Mouse (Mus musculus): ENCODE results near the gene Prkcq.
"Not testable (repeated sequence)": the region's sequence is repeated elsewhere in the genome, so short reads cannot be mapped to it uniquely, and the experiment has no call there.

Prkcq gene

GRCm38 (mm10) chr2:11290931-11291330 lies 119.0 kb downstream of the Prkcq start:
- DNase-seq (ENCODE audit: low spot score in 2 of 2): no peak

DNA sequence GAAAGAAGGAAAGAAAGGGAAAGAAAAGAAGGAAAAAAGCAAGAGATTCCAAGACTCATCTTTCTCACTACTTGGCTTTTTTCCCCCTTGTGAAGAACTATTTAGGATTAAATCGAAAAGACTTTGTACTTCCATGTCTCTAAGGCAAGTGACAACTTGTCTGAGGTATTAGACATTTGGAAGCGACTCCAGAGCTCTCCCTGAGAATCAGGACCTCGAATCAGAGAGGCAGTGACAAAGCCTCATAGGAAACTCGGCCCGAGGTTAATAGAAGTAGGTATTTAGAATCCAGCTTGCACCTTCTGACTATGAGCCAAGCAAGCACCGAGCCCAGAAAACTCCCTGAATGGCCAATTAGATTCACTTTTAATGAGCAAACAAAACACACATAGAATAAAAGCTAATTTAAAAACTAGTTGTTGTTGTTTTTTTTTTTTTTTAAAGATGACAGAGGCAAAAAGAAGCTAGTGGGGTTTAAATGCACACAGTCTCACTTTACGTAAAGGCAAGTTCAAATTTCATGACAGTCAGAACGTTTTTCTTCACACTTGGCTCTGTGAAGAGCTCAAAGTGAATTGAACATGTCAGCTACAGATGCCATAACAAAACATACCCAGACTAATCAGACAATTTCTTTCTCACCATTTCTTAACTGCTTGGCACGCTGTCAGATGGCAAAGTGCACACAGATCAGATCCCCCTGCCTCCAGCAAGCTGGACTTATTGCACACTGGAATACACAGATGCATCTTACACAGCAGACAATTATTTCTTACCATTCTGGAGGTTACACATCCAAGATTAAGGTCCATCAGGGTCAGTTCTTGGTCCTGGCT lies 119.9 kb downstream of the Prkcq start:
- DNase-seq (ENCODE audit: low spot score in 2 of 2): no peak

DNA sequence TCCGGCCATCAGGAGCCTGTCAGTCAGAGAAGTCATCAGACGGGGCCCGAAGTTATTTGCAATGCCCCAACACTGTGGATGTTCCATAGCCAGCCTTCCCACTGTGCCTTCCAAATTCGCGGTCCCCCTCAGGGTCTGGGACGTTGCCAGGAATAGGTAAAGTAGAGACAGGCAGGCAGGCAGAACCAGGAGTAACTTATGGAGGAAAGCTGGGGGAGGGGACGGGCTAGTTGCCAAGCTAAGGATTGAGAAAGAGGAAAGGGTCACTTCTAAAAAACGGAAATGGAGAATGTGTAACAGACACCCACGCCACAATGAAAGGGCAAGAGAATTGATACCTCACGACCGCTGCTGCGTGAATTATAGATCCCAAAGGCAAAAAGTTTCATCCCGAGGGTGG lies 121.2 kb downstream of the Prkcq start:
- DNase-seq (ENCODE audit: low spot score in 2 of 2): no peak

DNA sequence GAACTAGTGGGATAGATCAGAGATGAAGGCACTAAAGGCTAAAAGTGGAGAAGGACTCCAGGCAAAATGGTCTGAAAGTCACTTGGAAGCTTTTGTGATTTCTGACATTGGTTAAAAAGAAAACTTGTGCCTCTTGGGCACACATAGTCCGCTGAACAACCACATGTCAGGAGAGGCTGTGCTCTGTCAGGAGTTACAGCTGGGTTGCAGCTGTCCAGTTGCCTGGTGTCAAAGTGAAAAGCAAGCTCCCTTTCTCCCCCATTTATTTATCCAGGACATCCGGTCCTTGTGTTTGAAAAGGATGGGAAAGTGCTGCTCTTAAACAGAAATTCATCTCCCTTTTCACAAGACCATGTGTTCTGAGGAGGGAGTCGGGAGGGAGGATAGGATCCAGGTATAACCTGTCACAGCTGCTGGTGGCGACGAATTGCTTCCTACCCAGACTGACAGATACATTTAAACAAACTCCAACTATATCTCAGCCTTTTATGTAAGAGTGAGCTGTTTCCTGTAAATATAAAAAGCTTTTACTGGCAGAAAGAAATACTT lies 122.8 kb downstream of the Prkcq start:
- no peak for DNase-seq (ENCODE audit: low spot score in 2 of 2)

DNA sequence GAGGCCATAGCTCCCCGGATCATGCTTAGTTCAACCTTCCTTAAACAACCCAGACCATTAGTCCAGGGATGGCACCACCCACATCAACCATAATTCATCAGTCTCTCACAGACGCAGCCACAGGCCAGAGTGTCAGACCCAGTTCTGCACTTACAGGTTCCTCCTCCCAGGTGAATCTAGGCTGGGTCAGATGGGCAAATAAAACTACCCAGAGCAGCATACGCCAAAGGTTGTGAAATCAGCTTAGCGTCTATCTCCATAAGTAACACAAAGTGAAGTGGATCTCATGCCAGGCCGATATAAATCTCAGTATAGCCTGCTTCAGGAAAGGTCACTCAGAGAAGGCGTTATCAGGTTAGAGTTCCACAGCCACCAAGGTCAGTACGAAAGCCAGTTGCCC lies 126.9 kb downstream of the Prkcq start:
- no peak for DNase-seq (ENCODE audit: low spot score in 2 of 2)

GRCm38 (mm10) chr2:11299366-11299765 lies 127.5 kb downstream of the Prkcq start:
- DNase-seq (ENCODE audit: low spot score in 2 of 2): no peak

GRCm38 (mm10) chr2:11300362-11300761 lies 128.5 kb downstream of the Prkcq start:
- DNase-seq (ENCODE audit: low spot score in 2 of 2): no peak

DNA sequence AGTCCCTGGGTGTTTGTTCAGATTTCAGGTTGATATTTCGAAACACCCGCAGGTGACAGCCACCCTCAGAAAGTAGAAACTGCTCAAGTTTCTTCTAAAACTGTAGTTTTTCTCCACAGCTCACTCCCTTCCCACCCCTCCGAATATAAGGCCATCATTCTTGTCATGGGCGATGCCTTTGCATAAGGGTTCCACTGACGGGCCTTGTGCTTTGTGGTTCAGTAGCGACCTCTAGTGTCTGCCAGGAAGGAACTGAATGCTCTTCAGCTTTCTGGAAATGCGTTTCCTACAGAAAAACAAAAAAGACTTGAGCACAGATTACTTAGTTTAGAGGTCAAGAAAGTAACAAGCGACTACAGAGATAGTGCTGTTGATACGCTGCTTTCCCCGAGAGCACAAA lies 148.3 kb downstream of the Prkcq start:
- no peak for DNase-seq (ENCODE audit: low spot score in 2 of 2)

DNA sequence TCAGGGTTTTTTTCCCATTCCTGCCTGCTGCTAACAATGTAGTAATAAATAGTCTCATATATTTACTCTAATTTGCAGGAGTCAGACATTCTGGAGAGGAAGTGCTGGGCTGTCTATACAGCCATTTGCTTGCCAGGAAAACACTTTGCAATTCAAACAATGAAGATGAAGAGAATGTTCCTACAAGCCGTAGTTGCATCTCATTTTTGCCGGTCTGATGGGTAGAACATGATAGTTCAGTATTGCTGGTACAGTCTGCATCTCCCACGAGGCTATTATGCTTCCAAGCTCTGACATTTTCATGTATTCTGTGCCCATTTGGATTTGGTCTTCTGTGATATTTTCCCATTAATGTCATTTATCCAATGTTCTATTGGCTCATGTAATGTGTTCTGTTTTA lies 150.5 kb downstream of the Prkcq start:
- DNase-seq (ENCODE audit: low spot score in 2 of 2): no peak

- DNase-seq (ENCODE audit: low spot score in 2 of 2): no peak
Measured at GRCm38 (mm10) chr2:11327280-11327679, 155.4 kb downstream of the Prkcq start.

DNA sequence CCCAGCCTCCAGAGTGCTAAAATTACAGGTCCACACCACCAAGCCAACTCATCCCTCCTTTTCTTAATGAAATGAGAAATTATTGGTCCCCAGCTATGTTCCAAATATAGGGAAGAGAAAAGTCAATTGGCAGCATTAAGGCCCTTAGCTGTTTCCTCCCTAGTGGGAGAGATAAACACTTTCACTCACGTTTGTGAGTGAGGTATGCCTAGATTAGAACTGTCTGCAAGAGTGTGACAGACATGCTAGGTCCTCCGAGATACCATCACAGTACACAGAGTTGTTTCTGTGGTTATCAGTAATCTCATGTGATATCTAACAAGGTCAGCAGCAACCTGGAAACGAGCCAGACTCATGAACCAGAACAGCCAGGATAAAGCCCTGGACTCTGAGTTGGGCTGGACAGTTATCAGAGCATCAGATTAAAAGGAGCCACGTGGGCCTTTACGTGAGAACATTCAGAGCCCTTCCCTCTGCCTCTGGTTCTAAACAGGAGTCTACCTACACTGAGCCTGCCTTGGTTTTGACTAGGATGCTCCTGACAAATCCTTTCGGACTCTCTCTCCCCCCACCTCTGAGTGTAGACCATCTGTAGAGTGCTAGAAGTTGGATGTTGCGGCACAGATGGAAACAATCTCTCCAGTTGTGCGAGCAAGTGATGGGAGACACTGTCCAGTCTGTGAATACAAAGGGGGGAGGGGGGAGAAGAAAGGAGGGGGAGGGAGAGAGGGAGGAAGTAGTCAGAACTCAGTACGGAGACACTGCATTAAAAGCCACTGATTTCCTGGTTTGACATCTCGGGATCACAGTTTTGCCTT lies 157.7 kb downstream of the Prkcq start:
- no peak for DNase-seq (ENCODE audit: low spot score in 2 of 2)

DNA sequence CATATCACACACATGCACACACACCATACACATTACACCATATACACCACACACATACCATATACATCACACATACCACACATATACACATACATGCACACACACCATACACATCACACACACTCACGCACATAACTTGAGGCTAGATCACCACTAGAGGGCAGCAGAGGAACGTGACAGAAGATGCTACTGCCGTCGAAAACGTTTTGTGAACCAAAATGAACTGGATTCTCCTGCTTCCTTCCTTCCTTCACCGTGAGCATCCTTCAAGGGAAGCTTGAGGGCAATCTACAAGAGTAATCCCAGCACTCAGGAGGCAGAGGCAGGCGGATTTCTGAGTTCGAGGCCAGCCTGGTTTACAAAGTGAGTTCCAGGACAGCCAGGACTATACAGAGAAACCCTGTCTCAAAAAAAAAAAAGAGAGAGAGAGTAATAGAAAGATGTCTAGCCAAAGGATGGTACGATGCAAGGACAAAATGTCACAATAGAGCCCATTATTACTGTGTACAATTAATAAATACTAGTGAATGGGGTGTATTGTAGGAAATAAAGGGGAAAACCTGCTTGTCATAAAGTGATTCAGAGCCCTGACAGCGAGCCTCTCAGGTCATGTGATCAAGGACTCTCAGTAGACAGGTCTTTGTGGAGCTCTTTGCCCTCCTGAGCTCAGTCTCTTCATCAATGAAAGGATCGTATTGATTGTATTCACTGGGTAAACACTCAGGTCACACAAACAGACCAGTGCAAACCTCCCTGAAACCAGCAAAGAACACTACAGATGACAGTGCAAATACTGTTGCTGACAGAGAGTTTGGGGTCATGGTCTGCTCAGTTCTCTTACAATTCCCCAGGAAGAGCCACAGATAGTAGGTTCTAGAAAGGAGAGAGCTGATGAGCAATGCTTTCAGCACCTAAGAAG lies 159.9 kb downstream of the Prkcq start:
- DNase-seq (ENCODE audit: low spot score in 2 of 2): peak; percentile 27 to 33

- no peak for DNase-seq (ENCODE audit: low spot score in 2 of 2)
Measured at GRCm38 (mm10) chr2:11332469-11332868, 160.6 kb downstream of the Prkcq start.

GRCm38 (mm10) chr2:11333301-11334017 lies 161.6 kb downstream of the Prkcq start:
- DNase-seq (ENCODE audit: low spot score in 2 of 2): no peak

DNA sequence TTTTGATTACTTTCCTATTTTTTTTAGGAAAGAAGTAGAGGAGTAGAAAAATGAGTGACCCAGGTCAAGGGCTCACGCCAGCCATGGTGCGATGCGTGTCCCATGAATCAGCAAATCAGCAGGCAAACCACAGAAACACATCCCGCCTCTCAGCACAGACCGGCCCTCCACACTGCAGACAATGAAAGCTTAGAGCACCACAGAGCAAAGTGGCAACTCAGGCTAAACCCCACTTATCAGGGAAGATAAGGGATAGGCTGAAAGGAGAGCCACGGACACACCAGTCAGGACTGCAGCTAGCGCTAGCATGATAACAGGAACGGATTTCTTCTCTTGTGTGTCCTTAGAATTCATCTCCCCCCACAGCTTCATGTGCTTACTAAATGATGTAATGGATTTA lies 164.4 kb downstream of the Prkcq start:
- no peak for DNase-seq (ENCODE audit: low spot score in 2 of 2)

DNA sequence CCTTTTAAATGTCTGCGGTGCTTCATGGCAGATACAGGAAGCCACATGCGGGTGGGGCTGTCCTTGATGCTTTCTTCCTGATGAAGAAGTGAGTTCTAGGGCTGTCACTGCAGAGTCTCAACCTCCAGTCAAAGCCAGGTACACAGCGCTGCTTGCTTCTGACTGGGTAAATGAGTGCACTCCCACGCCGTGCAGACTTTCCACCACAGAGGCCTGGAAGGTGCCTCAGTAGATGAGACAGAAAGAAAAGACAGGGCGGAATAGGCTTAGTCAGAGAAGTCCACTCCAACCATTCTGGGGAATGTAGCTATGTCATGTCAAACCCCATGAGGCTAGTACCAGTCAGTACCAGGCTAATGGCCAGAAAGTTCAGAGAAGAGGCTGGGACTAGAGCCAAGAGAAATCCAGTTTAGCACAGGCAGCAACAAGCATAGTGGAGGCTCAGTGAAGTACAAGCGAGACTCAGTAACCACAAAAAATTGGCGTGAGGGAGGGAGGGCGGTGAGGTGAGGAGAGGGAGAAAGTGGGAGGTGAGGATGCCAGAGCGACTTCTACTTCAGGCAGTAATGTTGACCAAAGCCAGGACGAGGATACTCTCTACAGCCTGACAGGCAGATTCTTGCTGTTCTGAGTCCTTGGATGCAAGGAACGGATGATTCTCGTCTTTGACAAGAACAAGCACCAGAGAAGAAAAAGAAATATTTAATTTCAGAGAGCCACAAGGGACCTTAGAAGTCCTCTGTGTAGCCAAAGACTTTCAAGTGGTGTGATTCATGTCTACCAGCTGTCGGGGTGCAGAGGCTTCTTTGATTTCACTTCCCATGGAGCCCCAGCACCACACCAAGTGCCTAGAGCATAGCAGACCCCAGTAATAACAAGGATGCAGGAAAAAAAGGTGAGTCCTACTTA lies 167.3 kb downstream of the Prkcq start:
- DNase-seq (ENCODE audit: low spot score in 2 of 2): peak in 1 of 2 experiments; percentile 8

DNA sequence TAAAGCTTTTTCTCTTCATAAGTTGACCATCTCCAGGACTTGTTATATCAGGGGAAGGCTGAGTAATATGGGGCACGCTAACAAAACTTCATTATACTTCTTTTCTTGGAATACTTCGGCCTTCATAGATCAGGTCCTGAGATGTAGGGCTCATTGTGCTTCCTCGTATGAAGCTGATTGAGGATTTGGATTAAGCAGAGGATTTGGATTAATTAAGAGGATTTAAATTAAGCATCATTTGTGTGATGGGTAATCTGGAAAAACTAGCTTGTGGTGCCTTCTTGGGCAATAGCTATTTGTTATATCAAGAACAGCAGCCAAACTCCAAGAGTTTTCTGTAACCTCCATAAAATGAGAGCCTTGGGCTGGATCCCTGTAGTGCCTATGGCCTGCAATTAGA lies 172.8 kb downstream of the Prkcq start:
- no peak for DNase-seq (ENCODE audit: low spot score in 2 of 2)

- not testable (repeated sequence) for DNase-seq (ENCODE audit: low spot score in 2 of 2)
Measured at GRCm38 (mm10) chr2:11346419-11346818, 174.5 kb downstream of the Prkcq start.

DNA sequence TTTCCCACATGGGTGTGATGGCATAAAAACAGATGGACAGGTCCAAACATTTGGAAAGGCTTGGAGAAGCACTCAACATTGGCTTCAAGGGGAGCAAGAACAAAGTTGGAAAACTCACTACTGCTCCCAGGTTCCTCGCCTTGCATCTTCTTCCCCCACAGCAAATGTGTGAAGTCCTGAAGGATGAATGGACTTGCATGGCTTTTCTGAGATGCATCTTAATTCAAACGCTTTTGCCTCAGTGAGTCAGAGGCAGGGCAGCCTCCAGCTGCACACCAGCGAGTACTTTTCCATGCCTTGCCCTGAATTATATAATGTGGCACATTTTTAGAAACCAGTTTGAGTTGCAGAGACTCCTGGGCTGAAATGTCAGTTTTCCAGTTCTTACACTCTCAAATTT lies 175.9 kb downstream of the Prkcq start:
- no peak for DNase-seq (ENCODE audit: low spot score in 2 of 2)
